Mouse (Mus musculus) cortical plate, adult 2 months (tissue): ENCODE results near the gene Tsc22d2.

Experiments used
- CTCF ChIP-seq: fragments of 200-500 bp; IDR thresholded peaks from 2 replicates; pipeline ENCODE4 v1.5.1; 2011; ENCODE audit warnings: mild to moderate bottlenecking, control low read depth, low read length; ENCODE audit not compliant: insufficient read depth; ENCODE audit errors: extremely low read depth
- POLR2A ChIP-seq: fragments of 200-500 bp; IDR thresholded peaks from 2 replicates; pipeline ENCODE4 v1.6.1; 2011; ENCODE audit warnings: mild to moderate bottlenecking, low read length, control low read depth; ENCODE audit not compliant: insufficient read depth; ENCODE audit errors: extremely low read depth

GRCm38 (mm10) chr3:58399931-58400330, 14.6 kb upstream of the Tsc22d2 start:
- TF ChIP-seq POLR2A (no peak), CTCF (no peak)
